In genomic region chr4:125097412-125097811, GRCm38 (mm10) we compare ENCODE assay signal across 29 mouse cellular contexts. TPM values are rescaled to one million over a fixed set of nuclear protein-coding genes. Genes with fewer than 3 reads are reported as not detected.
"Had no signal": no experiment of that assay in that cellular context is flagged by ENCODE, and none has a peak within 500 bp of the region (broad histone marks: within the 10 kb centered on the region; RNA-seq: fewer than 3 reads in every experiment).

No protein-coding gene starts in this region.

- H3K4me3 ChIP-seq: left cerebral cortex, adult 2 months; limb, embryonic 10.5 days; limb, embryonic 12.5 days; limb, embryonic 13.5 days; limb, embryonic 15.5 days; liver, embryonic 12.5 days; liver, embryonic 13.5 days; liver, embryonic 15.5 days; lung, embryonic 15.5 days; megakaryocyte, embryonic 14.5 days; midbrain, embryonic 10.5 days; midbrain, embryonic 12.5 days; midbrain, embryonic 13.5 days; midbrain, embryonic 15.5 days had no signal

- H3K36me3 ChIP-seq: midbrain, embryonic 15.5 days had no signal

- H3K27me3 ChIP-seq: limb, embryonic 12.5 days; limb, embryonic 13.5 days; limb, embryonic 15.5 days; liver, embryonic 12.5 days; liver, embryonic 13.5 days; liver, embryonic 15.5 days; lung, embryonic 15.5 days; megakaryocyte, embryonic 14.5 days; midbrain, embryonic 12.5 days; midbrain, embryonic 13.5 days; midbrain, embryonic 15.5 days had no signal

- H3K4me2 ChIP-seq: limb, embryonic 12.5 days; limb, embryonic 13.5 days; limb, embryonic 15.5 days; liver, embryonic 11.5 days; liver, embryonic 12.5 days; liver, embryonic 13.5 days; liver, embryonic 15.5 days; lung, embryonic 14.5 days; lung, embryonic 15.5 days; midbrain, embryonic 11.5 days; midbrain, embryonic 12.5 days; midbrain, embryonic 13.5 days; midbrain, embryonic 15.5 days had no signal

- DNase-seq: left cerebral cortex, postnatal 4 days; liver; liver, embryonic 13.5 days; liver, postnatal 0 days; lung, adult 18-20 months; lung, adult 2 months; lung, embryonic 14.5 days; lung, postnatal 10 days; lung, postnatal 14 days; lung, postnatal 36 days; lung, postnatal 4 days; midbrain, embryonic 14.5 days had no signal

RNA-seq across cellular contexts. Expression of gene Zc3h12a, which starts 30.2 kb away (rescaled TPM):
- polyA plus RNA-seq: midbrain, embryonic 16.5 days had no signal

RNA-seq across cellular contexts. Expression of gene Dnali1, which starts 31.9 kb away (rescaled TPM):
- polyA plus RNA-seq: limb, embryonic 12.5 days; limb, embryonic 13.5 days; liver, embryonic 13.5 days; liver, embryonic 15.5 days; liver, embryonic 16.5 days had no signal
